Mouse (Mus musculus): ENCODE data around the gene Kbtbd4. TPM values are rescaled to one million over a fixed set of nuclear protein-coding genes. Genes with fewer than 3 reads are reported as not detected.

The Kbtbd4 gene
- total RNA-seq, 1 experiment from 2014 or later: 35.8 TPM

GRCm38 (mm10) chr2:90950149-90950548, 45.6 kb downstream of the Kbtbd4 start:
- no peak for ATAC-seq (replicated peaks; ENCODE audit: low read depth, poor library complexity, severe bottlenecking)

DNA sequence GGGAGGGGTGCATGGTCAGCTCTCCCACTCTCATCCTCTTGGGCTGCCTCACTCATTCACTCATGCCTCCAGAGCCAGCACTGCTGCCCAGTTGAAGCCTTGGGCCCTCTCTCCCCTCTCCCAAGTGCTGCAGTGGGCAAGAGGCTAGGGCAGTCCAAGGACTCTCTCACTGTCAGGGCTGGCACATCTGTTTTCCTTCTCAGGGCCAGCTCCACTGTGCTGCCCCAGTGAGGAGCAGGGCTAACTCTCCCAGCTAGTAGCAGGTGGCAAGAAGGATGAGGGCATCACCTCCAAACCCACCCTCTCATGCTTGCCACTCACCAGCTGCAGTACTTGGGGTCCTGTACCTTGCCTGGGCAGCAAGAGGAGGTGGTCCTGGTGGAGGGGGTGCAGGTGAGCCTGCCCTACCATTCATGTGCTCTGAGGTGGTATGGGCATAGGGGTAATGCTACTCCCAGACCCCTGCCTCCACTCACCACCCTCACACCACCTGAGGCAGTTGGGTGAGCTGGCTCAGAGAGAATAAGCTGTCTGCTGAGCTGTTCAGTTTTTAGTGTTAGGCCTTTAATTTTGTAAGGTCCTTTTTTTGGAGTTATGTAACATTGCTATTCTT, 46.1 kb downstream of the Kbtbd4 start:
- no peak for ATAC-seq (replicated peaks; ENCODE audit: low read depth, poor library complexity, severe bottlenecking)

GRCm38 (mm10) chr2:90953461-90953860, 48.9 kb downstream of the Kbtbd4 start:
- no peak for ATAC-seq (replicated peaks; ENCODE audit: low read depth, poor library complexity, severe bottlenecking)

- ATAC-seq (replicated peaks; ENCODE audit: low read depth, poor library complexity, severe bottlenecking): no peak
These were observed 51.5 kb downstream of the Kbtbd4 start for GRCm38 (mm10) chr2:90956053-90956452.

GRCm38 (mm10) chr2:90958856-90959255, 54.3 kb downstream of the Kbtbd4 start:
- no peak for ATAC-seq (replicated peaks; ENCODE audit: low read depth, poor library complexity, severe bottlenecking)

DNA sequence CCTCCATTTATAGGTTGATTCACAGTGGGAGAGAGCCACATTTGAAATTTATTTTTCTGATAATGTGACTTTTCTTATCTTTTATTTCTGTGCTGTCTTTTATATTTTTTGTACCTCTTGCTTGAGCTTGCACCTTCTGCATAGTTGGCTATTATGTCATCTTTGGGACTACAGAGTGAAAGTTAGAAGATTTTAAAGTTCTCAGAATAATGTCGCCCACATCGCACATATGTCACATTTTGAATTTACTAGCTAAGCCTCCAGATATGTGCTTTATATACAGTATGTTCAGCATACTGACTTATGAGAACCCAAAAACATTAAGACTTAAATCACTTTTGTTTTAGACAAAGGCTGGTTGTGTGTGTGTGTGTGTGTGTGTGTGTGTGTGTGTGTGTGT, 55.5 kb downstream of the Kbtbd4 start:
- ATAC-seq (replicated peaks; ENCODE audit: low read depth, poor library complexity, severe bottlenecking): no peak

Other genes starting within 250 kb of the Kbtbd4 start
- gene Nup160, start 227.5 kb upstream of the Kbtbd4 start, total RNA-seq (2017): 40.7 and 80.8 TPM in 2 replicates
- gene Fnbp4, start 159.4 kb upstream of the Kbtbd4 start, total RNA-seq (2017): 148 and 165 TPM in 2 replicates
- not detected in 2 replicates for gene Agbl2, start 122.0 kb upstream of the Kbtbd4 start, total RNA-seq (2017)
- 139 and 181 TPM in 2 replicates for gene Mtch2, start 57.6 kb upstream of the Kbtbd4 start, total RNA-seq (2017)
- gene C1qtnf4, start 18.9 kb upstream of the Kbtbd4 start, total RNA-seq (2017): not detected in 2 replicates
- 77.5 and 102 TPM in 2 replicates for gene Ndufs3, start 87 bp downstream of the Kbtbd4 start, total RNA-seq (2017)
- gene Celf1, start 35.6 kb downstream of the Kbtbd4 start, total RNA-seq (2017): 38.8 and 52.0 TPM in 2 replicates
- 3.9 and 5.0 TPM in 2 replicates for gene Rapsn, start 130.9 kb downstream of the Kbtbd4 start, total RNA-seq (2017)
- 227 and 246 TPM in 2 replicates for gene Psmc3, start 149.3 kb downstream of the Kbtbd4 start, total RNA-seq (2017)
- 8.9 and 10.7 TPM in 2 replicates for gene Slc39a13, start 165.7 kb downstream of the Kbtbd4 start, total RNA-seq (2017)
- 64.4 and 74.3 TPM in 2 replicates for gene Spi1, start 177.7 kb downstream of the Kbtbd4 start, total RNA-seq (2017)
- 0.09 and 0.15 TPM in 2 replicates for gene Mybpc3, start 213.4 kb downstream of the Kbtbd4 start, total RNA-seq (2017)

Data from common myeloid progenitor, adult 5-6 weeks (primary cell).